Mouse (Mus musculus): Measurements from ENCODE around the gene Cdc34b. TPM values are rescaled to one million over a fixed set of nuclear protein-coding genes. Genes with fewer than 3 reads are reported as not detected.
"Not testable (repeated sequence)": the region's sequence is repeated elsewhere in the genome, so short reads cannot be mapped to it uniquely, and the experiment has no call there.

Gene Cdc34b
- polyA plus RNA-seq (2015; fragmentation: Nextera tagmentation; extraction: Ambion mirVana) = 0.41 and 0.47 TPM in 2 replicates

DNA sequence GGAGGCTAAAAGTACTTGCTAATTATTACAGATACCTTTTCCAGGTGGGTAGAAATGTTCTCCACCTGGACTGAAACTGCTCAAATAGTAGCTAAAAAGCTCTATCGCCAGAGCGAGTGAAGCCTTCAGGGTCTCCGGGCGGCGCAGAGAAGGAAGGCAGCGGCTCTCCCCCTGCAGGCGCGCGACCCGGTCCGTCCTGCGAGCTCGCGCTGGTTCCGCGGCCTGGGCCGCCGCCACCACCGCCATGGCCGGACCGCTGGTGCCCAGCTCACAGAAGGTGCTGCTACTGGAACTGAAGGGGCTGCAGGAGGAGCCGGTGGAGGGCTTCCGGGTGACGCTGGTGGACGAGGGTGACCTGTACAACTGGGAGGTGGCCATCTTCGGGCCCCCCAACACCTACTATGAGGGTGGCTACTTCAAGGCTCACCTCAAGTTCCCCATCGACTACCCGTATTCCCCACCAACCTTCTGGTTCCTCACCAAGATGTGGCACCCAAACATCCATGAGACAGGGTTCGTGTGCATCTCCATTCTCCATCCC lies at the start of gene Cdc34b:
Cdc34b (plus strand) TSS at position 51 of the 541 bp plus-strand sequence.
- no peak for ATAC-seq (replicated peaks; ENCODE audit: low FRiP score)
- no peaks in the 10 kb centered on the region for H3K4me1 ChIP-seq
- H3K9ac ChIP-seq = no peak within 1 kb of the TSS
- no peaks in the 10 kb centered on the region for H3K36me3 ChIP-seq
- no peak within 1 kb of the TSS for H3K4me3 ChIP-seq (replicated peaks)
- no peak within 1 kb of the TSS for H3K27ac ChIP-seq
- no peak within 1 kb of the TSS for H3K4me2 ChIP-seq
- WGBS = 83% methylated on average over 29 of the region's 29 CpGs
- H3K27me3 ChIP-seq = no peaks in the 10 kb centered on the region
- no peaks in the 10 kb centered on the region for H3K9me3 ChIP-seq (replicated peaks)

DNA sequence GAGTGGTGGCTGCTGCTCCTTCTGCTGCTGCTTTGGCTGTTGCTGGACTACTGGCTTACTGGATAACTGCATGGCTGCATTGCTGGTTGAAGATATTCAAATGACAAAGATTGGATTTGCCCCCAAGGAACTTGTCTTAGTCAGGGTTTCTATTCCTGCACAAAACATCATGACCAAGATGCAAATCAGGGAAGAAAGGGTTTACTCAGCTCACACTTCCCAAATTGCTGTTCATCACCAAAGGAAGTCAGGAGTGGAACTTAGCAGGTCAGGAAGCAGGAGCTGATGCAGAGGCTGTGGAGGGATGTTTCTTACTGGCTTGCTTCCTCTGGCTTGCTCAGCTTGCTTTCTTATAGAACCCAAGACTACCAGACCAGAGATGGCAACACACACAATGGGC lies 49.1 kb upstream of the Cdc34b start:
- not testable (repeated sequence) for ATAC-seq (replicated peaks; ENCODE audit: low FRiP score); H3K4me2 ChIP-seq; H3K4me3 ChIP-seq (replicated peaks); H3K4me1 ChIP-seq; H3K9me3 ChIP-seq (replicated peaks); H3K9ac ChIP-seq; H3K36me3 ChIP-seq; H3K27ac ChIP-seq; H3K27me3 ChIP-seq

DNA sequence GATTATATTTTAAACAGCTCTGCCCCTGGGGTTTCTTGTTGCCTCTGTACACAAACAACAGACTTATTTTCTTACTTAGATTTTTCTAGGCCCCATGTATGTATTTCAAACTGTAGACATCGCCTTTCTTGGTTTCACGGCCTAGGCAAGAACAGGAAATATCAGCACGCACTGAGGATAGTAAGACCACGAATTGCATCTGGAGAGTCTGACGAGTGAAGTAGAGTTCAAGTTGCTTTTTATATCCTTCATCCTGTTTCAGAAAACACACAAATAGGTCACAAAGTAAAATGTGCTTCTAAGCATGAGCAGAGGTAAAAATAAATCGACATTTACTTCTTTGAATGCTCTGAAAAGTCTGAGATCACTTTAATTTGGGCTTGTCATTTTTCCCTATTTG lies 46.1 kb upstream of the Cdc34b start:
- H3K4me2 ChIP-seq = no peak overlapping the region
- H3K4me3 ChIP-seq (replicated peaks) = no peak overlapping the region
- H3K27me3 ChIP-seq = no peaks in the 10 kb centered on the region
- H3K27ac ChIP-seq = no peak overlapping the region
- 62% methylated on average over 6 of the region's 6 CpGs for WGBS
- H3K36me3 ChIP-seq = no peaks in the 10 kb centered on the region
- H3K9ac ChIP-seq = no peak overlapping the region
- ATAC-seq (replicated peaks; ENCODE audit: low FRiP score) = no peak
- no peaks in the 10 kb centered on the region for H3K9me3 ChIP-seq (replicated peaks)
- H3K4me1 ChIP-seq = 0 out of 2 replicates have a peak, but pooled peaks cover 3% of the 10 kb centered on the region

DNA sequence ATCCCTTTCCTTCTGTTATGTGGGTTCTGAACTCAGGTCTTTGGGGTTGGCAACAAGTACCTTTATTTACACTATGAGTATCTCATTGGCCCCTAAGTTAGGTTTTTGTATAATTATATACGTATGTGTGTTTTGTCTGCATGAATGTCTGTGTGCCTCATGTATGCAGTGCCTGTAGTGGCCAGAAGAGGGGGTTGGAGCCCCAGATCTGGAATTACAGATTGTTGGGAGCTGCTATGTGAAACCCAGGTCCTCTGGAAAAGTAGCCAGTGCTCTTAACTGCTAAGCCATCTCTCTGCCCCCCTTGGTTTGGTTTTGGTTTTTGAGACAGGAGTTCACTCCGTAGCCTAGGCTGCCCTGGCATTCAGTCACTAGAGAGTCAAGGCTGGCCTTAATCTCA lies 44.4 kb upstream of the Cdc34b start:
- Histone ChIP-seq H3K27ac (no peak overlapping the region), H3K27me3 (0 out of 2 replicates have a peak, but pooled peaks cover 4% of the 10 kb centered on the region), H3K4me2 (no peak overlapping the region), H3K4me3 (replicated peaks) (no peak overlapping the region), H3K36me3 (no peaks in the 10 kb centered on the region), H3K9me3 (replicated peaks) (no peaks in the 10 kb centered on the region), H3K4me1 (peaks cover 13% of the 10 kb centered on the region), H3K9ac (no peak overlapping the region)
- no peak for ATAC-seq (replicated peaks; ENCODE audit: low FRiP score)
- WGBS = 92% methylated on average over 2 of the region's 2 CpGs

DNA sequence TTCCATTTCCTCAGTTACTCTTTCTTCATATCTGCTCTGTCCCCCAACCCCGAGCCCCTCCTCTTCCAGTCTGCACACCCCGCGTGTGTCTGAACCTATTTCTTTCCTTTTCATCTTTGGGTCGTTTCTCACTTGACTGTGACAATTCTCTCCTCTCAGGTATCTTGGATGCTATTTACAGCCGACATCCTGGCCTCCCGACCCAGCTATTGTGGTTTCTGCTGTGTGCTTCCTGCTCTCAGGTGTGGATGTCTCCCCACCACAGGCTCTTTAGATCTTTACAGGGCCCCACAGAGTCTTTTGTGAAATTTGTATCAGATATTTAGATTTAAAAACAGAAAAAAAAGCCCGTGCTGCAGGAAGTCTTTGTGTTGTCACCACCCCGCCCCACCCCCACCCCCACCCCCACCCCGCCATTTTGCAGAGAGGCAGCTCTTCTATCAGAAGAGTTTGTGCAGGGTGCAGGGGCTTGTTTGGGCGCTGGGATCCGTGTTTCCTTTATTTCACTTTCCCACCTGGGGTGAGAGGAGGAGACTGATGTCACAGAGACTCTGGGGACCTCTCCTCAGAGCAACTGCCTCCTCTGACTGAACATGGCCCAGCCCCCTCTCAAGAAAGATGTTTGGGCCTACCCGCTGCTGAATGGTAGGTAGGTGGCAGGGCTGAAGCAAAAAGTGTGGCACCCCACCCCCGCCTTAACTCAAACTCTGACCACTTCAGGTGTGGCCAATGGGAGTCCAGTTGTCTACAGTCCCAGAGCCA lies 43.7 kb upstream of the Cdc34b start:
- Histone ChIP-seq H3K9me3 (replicated peaks) (no peaks in the 10 kb centered on the region), H3K4me2 (no peak overlapping the region), H3K4me1 (peaks cover 17% of the 10 kb centered on the region), H3K27ac (no peak overlapping the region), H3K27me3 (0 out of 2 replicates have a peak, but pooled peaks cover 4% of the 10 kb centered on the region), H3K36me3 (no peaks in the 10 kb centered on the region), H3K4me3 (replicated peaks) (no peak overlapping the region), H3K9ac (no peak overlapping the region)
- 39% methylated on average over 13 of the region's 13 CpGs for WGBS
- no peak for ATAC-seq (replicated peaks; ENCODE audit: low FRiP score)

DNA sequence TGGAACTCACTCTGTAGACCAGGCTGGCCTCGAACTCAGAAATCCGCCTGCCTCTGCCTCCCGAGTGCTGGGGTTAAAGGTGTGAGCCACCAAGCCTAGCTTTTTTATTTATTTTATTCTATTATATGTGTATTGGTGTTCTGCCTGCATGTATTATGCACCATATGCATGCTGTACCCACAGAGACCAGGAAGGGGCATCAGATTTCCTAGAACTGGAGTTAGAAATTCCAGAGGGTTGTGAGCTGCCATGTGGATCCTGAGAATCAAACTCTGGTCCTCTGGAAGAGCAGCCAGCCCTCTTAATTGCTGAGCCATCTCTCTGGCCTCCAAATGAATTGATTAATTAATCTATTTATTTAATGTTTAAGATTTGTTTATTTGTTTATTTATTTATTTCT lies 42.2 kb upstream of the Cdc34b start:
- no peaks in the 10 kb centered on the region for H3K9me3 ChIP-seq (replicated peaks)
- peaks cover 21% of the 10 kb centered on the region for H3K4me1 ChIP-seq
- no peaks in the 10 kb centered on the region for H3K36me3 ChIP-seq
- H3K27me3 ChIP-seq = 0 out of 2 replicates have a peak, but pooled peaks cover 4% of the 10 kb centered on the region
- H3K4me3 ChIP-seq (replicated peaks) = no peak overlapping the region
- H3K9ac ChIP-seq = no peak overlapping the region
- 99% methylated on average over 3 of the region's 3 CpGs for WGBS
- no peak overlapping the region for H3K4me2 ChIP-seq
- ATAC-seq (replicated peaks; ENCODE audit: low FRiP score) = no peak
- no peak overlapping the region for H3K27ac ChIP-seq

DNA sequence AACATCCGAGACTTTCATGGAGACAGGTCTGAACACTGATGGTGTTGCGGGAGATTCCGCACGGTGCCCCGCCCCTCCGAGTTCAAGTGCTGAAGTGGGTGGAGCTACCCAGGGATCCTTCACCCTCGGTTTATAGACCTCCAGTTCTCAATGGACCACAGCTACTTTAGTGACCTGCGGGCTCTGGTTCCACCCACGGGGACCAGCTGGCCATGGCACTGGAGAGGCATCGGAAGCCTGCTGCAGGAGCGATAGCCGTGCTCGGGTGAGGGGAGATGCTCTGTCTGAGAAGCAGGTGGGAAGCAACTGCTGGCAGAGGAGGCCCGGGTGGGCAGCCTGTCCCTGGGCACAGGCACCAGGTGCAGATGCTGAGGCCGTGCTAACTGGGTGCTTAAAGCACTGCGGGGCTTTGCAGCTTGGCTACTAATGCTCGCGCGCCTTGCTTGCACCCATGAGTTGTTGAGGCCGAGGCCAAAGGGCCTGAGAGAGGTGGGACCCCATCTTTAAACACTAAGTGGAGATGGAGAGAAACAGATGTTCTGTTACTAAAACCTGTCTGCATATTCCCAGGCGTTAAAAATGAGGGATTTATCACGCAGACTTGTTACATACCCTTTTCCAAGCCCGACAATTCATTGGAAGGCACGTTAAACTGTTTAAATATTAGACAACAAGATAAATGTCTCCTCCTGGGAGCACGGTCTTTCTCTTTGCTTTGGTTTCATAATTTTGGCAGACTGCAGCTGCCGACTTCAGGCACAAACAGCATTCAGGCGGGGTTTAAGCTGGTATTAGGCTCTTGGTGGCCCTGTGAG lies 40.0 kb upstream of the Cdc34b start:
- Histone ChIP-seq H3K27ac (no peak overlapping the region), H3K36me3 (no peaks in the 10 kb centered on the region), H3K4me2 (peak overlapping the region; percentile 43), H3K4me3 (replicated peaks) (no peak overlapping the region; the same call in 1 of the 2 replicates), H3K9ac (no peak overlapping the region), H3K27me3 (0 out of 2 replicates have a peak, but pooled peaks cover 4% of the 10 kb centered on the region), H3K9me3 (replicated peaks) (no peaks in the 10 kb centered on the region), H3K4me1 (peaks cover 19% of the 10 kb centered on the region)
- ATAC-seq (replicated peaks; ENCODE audit: low FRiP score) = 0 out of 2 replicates have a peak, but pooled peaks have one; percentile 29
- WGBS = 39% methylated on average over 27 of the region's 27 CpGs

DNA sequence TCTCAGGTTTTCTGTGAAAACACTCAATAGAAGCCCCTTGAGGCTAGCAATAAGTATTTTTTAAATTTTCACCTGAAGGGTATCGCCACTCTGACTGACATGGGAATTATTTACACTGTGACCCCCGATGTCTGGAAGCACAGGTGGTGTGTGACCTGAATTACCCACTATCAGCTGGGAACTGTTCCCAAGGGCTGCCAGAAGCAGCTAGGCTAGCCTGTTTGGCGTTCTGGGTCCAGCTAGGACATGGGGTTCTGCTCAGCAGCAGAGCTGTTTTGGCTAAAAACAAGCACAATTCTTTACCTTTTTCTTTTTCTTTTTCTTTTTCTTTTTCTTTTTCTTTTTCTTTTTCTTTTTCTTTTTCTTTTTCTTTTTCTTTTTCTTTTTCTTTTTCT lies 39.4 kb upstream of the Cdc34b start:
- Histone ChIP-seq H3K27ac (no peak overlapping the region), H3K9ac (no peak overlapping the region)

DNA sequence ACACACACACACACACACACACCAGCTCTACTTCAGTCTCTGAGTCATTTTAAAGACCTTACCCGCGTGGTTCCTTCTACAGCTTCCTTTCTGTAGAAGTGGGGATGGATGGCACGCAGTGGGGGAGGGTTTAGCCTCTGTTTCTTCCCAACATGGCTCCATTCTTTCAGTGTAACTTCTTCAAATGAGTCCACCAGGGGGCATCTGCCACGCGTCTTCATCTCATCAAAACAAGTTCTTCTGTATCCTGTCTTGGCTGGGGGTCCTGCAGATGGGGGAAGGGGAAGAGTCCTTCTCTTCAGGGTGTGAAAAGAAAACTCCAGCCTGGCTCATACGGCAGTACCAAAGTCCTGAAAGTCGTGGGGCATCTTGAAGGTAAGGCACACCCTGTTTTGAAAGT lies 37.6 kb upstream of the Cdc34b start:
- Histone ChIP-seq H3K27me3 (0 out of 2 replicates have a peak, but pooled peaks cover 4% of the 10 kb centered on the region), H3K4me1 (peaks cover 19% of the 10 kb centered on the region), H3K36me3 (no peaks in the 10 kb centered on the region), H3K9me3 (replicated peaks) (no peaks in the 10 kb centered on the region), H3K9ac (no peak overlapping the region), H3K27ac (peak overlapping the region; percentile 48; the same call in 1 of the 2 replicates), H3K4me2 (no peak overlapping the region), H3K4me3 (replicated peaks) (no peak overlapping the region)
- no peak for ATAC-seq (replicated peaks; ENCODE audit: low FRiP score)
- WGBS = 56% methylated on average over 7 of the region's 7 CpGs

More for the DNA sequence above, 39.4 kb upstream of the Cdc34b start:
- 0 out of 2 replicates have a peak, but pooled peaks cover 4% of the 10 kb centered on the region for H3K27me3 ChIP-seq
- H3K4me3 ChIP-seq (replicated peaks) = no peak overlapping the region
- H3K9me3 ChIP-seq (replicated peaks) = no peaks in the 10 kb centered on the region
- H3K4me2 ChIP-seq = peak overlapping the region; percentile 43
- WGBS = 49% methylated on average over 3 of the region's 3 CpGs
- H3K36me3 ChIP-seq = no peaks in the 10 kb centered on the region
- H3K4me1 ChIP-seq = peaks cover 19% of the 10 kb centered on the region
- ATAC-seq (replicated peaks; ENCODE audit: low FRiP score) = no peak

DNA sequence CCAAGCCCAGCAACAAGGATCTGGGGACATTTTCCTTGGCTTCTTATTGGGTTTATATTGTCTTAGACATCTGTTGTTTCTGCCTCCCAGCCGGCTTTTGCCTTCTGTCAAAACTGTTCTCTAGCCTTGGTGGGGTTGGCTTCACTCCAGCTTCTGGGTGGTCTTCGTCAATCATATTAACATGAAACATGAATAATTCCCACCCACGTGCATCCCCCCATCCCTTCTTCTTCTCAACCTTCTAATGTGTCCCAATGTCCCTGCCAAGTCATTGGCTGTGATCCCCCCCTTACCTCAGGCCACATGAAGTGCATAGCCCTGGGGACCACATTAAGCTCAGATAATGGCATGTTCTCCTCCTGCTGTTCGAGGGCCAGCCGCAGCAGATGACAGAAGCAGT lies 37.1 kb upstream of the Cdc34b start, which contains the start of gene Gm11541:
Gm11541 (minus strand) TSS at position 28 of the 400 bp plus-strand sequence.
- Histone ChIP-seq H3K27me3 (0 out of 2 replicates have a peak, but pooled peaks cover 4% of the 10 kb centered on the region), H3K36me3 (no peaks in the 10 kb centered on the region), H3K4me2 (no peak within 1 kb of the TSS), H3K9ac (no peak within 1 kb of the TSS), H3K4me3 (replicated peaks) (no peak within 1 kb of the TSS), H3K9me3 (replicated peaks) (no peaks in the 10 kb centered on the region), H3K27ac (peak within 1 kb of the TSS; percentile 48; the same call in 1 of the 2 replicates), H3K4me1 (peaks cover 19% of the 10 kb centered on the region)
- ATAC-seq (replicated peaks; ENCODE audit: low FRiP score) = 0 out of 2 replicates have a peak, but pooled peaks have one; percentile 22
- 69% methylated on average over 5 of the region's 5 CpGs for WGBS

DNA sequence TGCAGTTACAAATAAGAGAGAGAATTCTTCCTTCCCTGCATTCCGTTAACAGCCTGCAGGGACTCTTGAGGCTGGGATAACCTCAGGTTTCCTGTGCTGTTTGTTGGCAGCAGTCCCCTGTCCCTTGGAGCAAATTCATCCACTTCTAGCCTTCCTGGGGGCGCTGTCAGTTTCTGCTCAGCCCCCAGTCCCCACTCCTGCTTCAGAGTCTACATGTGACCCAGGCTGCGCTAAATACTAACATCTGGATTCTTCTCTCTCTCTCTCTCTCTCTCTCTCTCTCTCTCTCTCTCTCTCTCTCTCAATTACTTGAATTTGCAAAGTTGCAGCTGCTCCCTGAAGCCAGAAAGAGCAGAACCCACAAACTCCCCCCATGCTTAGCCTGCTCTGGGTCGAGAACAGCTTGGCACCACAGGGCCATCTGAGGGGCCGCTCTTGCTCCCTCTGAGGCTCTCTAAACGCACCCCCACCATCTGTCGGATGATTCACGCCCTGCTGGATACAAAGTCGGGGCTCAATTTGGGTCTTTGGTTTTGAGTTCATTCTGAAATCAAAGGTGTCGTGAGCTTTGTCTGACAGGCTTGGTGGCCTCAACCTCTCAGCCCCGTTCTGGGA lies 28.2 kb upstream of the Cdc34b start:
- no peak for ATAC-seq (replicated peaks; ENCODE audit: low FRiP score)
- Histone ChIP-seq H3K27me3 (no peaks in the 10 kb centered on the region), H3K4me3 (replicated peaks) (no peak overlapping the region), H3K9me3 (replicated peaks) (no peaks in the 10 kb centered on the region), H3K9ac (no peak overlapping the region), H3K4me2 (no peak overlapping the region), H3K27ac (peak overlapping the region; percentile 27; the same call in 1 of the 2 replicates), H3K36me3 (no peaks in the 10 kb centered on the region), H3K4me1 (peaks cover 19% of the 10 kb centered on the region)
- 41% methylated on average over 11 of the region's 11 CpGs for WGBS

Measured in kidney, embryonic 15.5 days (tissue).